Mouse (Mus musculus) cerebellum, adult 2 months (tissue): ENCODE measurements around the gene Acox1.

Source experiments
- CTCF ChIP-seq: fragments of 200-500 bp; IDR thresholded peaks from 2 replicates; pipeline ENCODE4 v1.5.1; 2011; ENCODE audit warnings: low read depth, mild to moderate bottlenecking, control low read depth, low read length, moderate library complexity, borderline replicate concordance; ENCODE audit not compliant: insufficient read depth
- POLR2A ChIP-seq: fragments of 200-500 bp; IDR thresholded peaks from 2 replicates; pipeline ENCODE4 v1.6.1; 2011; ENCODE audit warnings: low read length, control low read depth, borderline replicate concordance; ENCODE audit not compliant: insufficient read depth

- TF ChIP-seq CTCF (no peak), POLR2A (no peak)
These were observed 20.0 kb upstream of the Acox1 start for GRCm38 (mm10) chr11:116218737-116219400.
